Comparison of ENCODE assay signal across 25 mouse cellular contexts in genomic region chr10:80832818-80833217, GRCm38 (mm10). TPM values are rescaled to one million over a fixed set of nuclear protein-coding genes. Genes with fewer than 3 reads are reported as not detected.
DNase-seq lines count a peak whose midpoint lies in the region; ATAC-seq and TF ChIP-seq lines count a peak whose summit lies in the region.
"Had no signal": no experiment of that assay in that cellular context is flagged by ENCODE, and none has a peak within 500 bp of the region (broad histone marks: within the 10 kb centered on the region; RNA-seq: fewer than 3 reads in every experiment).

No protein-coding gene starts in this region.

- peaks cover 80% of the 10 kb centered on the region for H3K4me1 ChIP-seq in hindbrain, embryonic 10.5 days (replicated peaks)
- peaks cover 2% of the 10 kb centered on the region; the same call in 1 of the 2 replicates for H3K4me1 ChIP-seq in hindbrain, postnatal 0 days (ENCODE audit: insufficient read depth, low read length)
- H3K4me1 ChIP-seq in embryonic facial prominence, embryonic 10.5 days, result peaks cover 83% of the 10 kb centered on the region

- peaks cover 10% of the 10 kb centered on the region; the same call in 1 of the 2 replicates for H3K9me3 ChIP-seq in hindbrain, embryonic 10.5 days
- H3K9me3 ChIP-seq in hindbrain, postnatal 0 days (ENCODE audit: low read length), result no peaks in the 10 kb centered on the region
- peaks cover 20% of the 10 kb centered on the region for H3K9me3 ChIP-seq in embryonic facial prominence, embryonic 10.5 days
- H3K9me3 ChIP-seq: embryonic facial prominence, embryonic 15.5 days; forebrain, embryonic 12.5 days had no signal

- H3K36me3 ChIP-seq in hindbrain, embryonic 10.5 days, result peaks cover 29% of the 10 kb centered on the region
- peaks cover 12% of the 10 kb centered on the region for H3K36me3 ChIP-seq in hindbrain, postnatal 0 days (ENCODE audit: insufficient read depth, low read length)
- H3K36me3 ChIP-seq in embryonic facial prominence, embryonic 10.5 days (replicated peaks), result peaks cover 36% of the 10 kb centered on the region

- DNase-seq in hindbrain, embryonic 10.5 days (ENCODE audit: low spot score), result peak; percentile 33
- DNase-seq in hindbrain, postnatal 0 days (ENCODE audit: low spot score), result no peak
- no peak for DNase-seq in embryonic facial prominence, embryonic 10.5 days (ENCODE audit: low spot score)
- peak; percentile 52 for DNase-seq in retina, postnatal 1 day
- no peak for DNase-seq in layer of hippocampus, postnatal 36 days
- DNase-seq: adrenal gland, adult 8-10 months; adrenal gland, postnatal 14 days; adrenal gland, postnatal 36 days; B cell, adult 2 months; cerebellum, adult 11-12 months; cerebellum, adult 2 months; cerebellum, adult 9-10 months; cerebellum, postnatal 10 days had no signal

- peaks cover 51% of the 10 kb centered on the region for H3K27me3 ChIP-seq in hindbrain, embryonic 10.5 days (ENCODE audit: insufficient read depth, poor library complexity, severe bottlenecking)
- H3K27me3 ChIP-seq in hindbrain, postnatal 0 days (ENCODE audit: insufficient read depth, low read length), result no peaks in the 10 kb centered on the region
- H3K27me3 ChIP-seq in embryonic facial prominence, embryonic 10.5 days (replicated peaks; ENCODE audit: low read depth, poor library complexity, severe bottlenecking), result peaks cover 56% of the 10 kb centered on the region
- H3K27me3 ChIP-seq: CH12.LX, Patski had no signal

- H3K9ac ChIP-seq in hindbrain, postnatal 0 days (replicated peaks; ENCODE audit: low read length), result no peak overlapping the region
- H3K9ac ChIP-seq: embryonic facial prominence, embryonic 13.5 days; embryonic facial prominence, embryonic 15.5 days; forebrain, embryonic 12.5 days had no signal

- WGBS in hindbrain, embryonic 10.5 days, result 43% methylated on average over 7 of the region's 7 CpGs
- WGBS in hindbrain, postnatal 0 days, result 37% methylated on average over 7 of the region's 7 CpGs
- 64% methylated on average over 7 of the region's 7 CpGs for WGBS in embryonic facial prominence, embryonic 10.5 days

- ATAC-seq in hindbrain, postnatal 0 days, result no peak
- ATAC-seq: activated CD4-positive, CD25-positive, alpha-beta regulatory T cell, adult 4 months; CD4-positive, CD25-positive, alpha-beta regulatory T cell, adult 4 months; forebrain, embryonic 14.5 days; forebrain, embryonic 16.5 days; Patski had no signal

- no peak overlapping the region; the same call in 1 of the 2 replicates for H3K27ac ChIP-seq in hindbrain, embryonic 10.5 days
- H3K27ac ChIP-seq in hindbrain, postnatal 0 days, result no peak overlapping the region
- H3K27ac ChIP-seq in embryonic facial prominence, embryonic 10.5 days (replicated peaks), result no peak overlapping the region
- H3K27ac ChIP-seq: embryonic facial prominence, embryonic 13.5 days; embryonic facial prominence, embryonic 15.5 days; forebrain, embryonic 12.5 days had no signal

- no peak overlapping the region for H3K4me3 ChIP-seq in hindbrain, embryonic 10.5 days
- no peak overlapping the region for H3K4me3 ChIP-seq in hindbrain, postnatal 0 days (ENCODE audit: low read length)
- 0 out of 2 replicates have a peak overlapping the region, but pooled peaks have one; percentile 8 for H3K4me3 ChIP-seq in embryonic facial prominence, embryonic 10.5 days
- H3K4me3 ChIP-seq: embryonic facial prominence, embryonic 13.5 days; embryonic facial prominence, embryonic 15.5 days; erythroblast, embryonic 14.5 days; forebrain, embryonic 10.5 days; forebrain, embryonic 12.5 days had no signal

- no peak overlapping the region for H3K4me2 ChIP-seq in hindbrain, postnatal 0 days (ENCODE audit: low read depth, low read length)
- H3K4me2 ChIP-seq: embryonic facial prominence, embryonic 13.5 days; embryonic facial prominence, embryonic 15.5 days; forebrain, embryonic 12.5 days had no signal

- no peak for TF ChIP-seq CTCF in hindbrain, postnatal 0 days (IDR thresholded peaks at IDR 0.05; ENCODE audit: low read depth)

RNA-seq across cellular contexts. Expression of gene Oaz1, which starts 6.4 kb away (rescaled TPM):
- polyA plus RNA-seq in hindbrain, embryonic 10.5 days (2016; fragmentation: Nextera tagmentation; extraction: Ambion mirVana), result 2,287 and 2,328 TPM in 2 replicates
- 1,128 and 1,180 TPM in 2 replicates for total RNA-seq in hindbrain, postnatal 0 days (2014; rRNA removed)
- polyA plus RNA-seq in hindbrain, postnatal 0 days (2015; fragmentation: Nextera tagmentation; extraction: Ambion mirVana), result 1,097 and 1,185 TPM in 2 replicates
- 2,205 and 2,316 TPM in 2 replicates for polyA plus RNA-seq in embryonic facial prominence, embryonic 10.5 days (2016; fragmentation: Nextera tagmentation; extraction: Ambion mirVana)
- 100 to 1,000 TPM; 484 to 486 TPM for total RNA-seq in layer of hippocampus, postnatal 36 days (2021)

RNA-seq across cellular contexts. Expression of gene Lingo3, which starts 11.0 kb away (rescaled TPM):
- polyA plus RNA-seq in hindbrain, embryonic 10.5 days (2016; fragmentation: Nextera tagmentation; extraction: Ambion mirVana), result 0.61 and 0.93 TPM in 2 replicates
- total RNA-seq in hindbrain, postnatal 0 days (2014; rRNA removed), result 66.9 and 70.3 TPM in 2 replicates
- polyA plus RNA-seq in hindbrain, postnatal 0 days (2015; fragmentation: Nextera tagmentation; extraction: Ambion mirVana), result 26.6 and 28.0 TPM in 2 replicates
- 1.3 and 1.6 TPM in 2 replicates for polyA plus RNA-seq in embryonic facial prominence, embryonic 10.5 days (2016; fragmentation: Nextera tagmentation; extraction: Ambion mirVana)
- 10 to 100 TPM; 40.1 to 47.7 TPM for total RNA-seq in layer of hippocampus, postnatal 36 days (2021)
- polyA plus RNA-seq: activated CD4-positive, CD25-positive, alpha-beta regulatory T cell, adult 4 months; CD4-positive, CD25-positive, alpha-beta regulatory T cell, adult 4 months; erythroblast, embryonic 14.5 days; G1E had no signal

RNA-seq across cellular contexts. Expression of gene Jsrp1, which starts 19.5 kb away (rescaled TPM):
- polyA plus RNA-seq in hindbrain, embryonic 10.5 days (2016; fragmentation: Nextera tagmentation; extraction: Ambion mirVana), result 0.65 and 0.68 TPM in 2 replicates
- total RNA-seq in hindbrain, postnatal 0 days (2014; rRNA removed), result 0.22 TPM in 1 of 2 replicates, not detected in the other
- polyA plus RNA-seq in hindbrain, postnatal 0 days (2015; fragmentation: Nextera tagmentation; extraction: Ambion mirVana), result 1.4 and 1.6 TPM in 2 replicates
- 0.26 and 0.52 TPM in 2 replicates for polyA plus RNA-seq in embryonic facial prominence, embryonic 10.5 days (2016; fragmentation: Nextera tagmentation; extraction: Ambion mirVana)
- total RNA-seq in layer of hippocampus, postnatal 36 days (2021), result 1 to 10 TPM; 2.3 to 2.5 TPM
- total RNA-seq: G1E had no signal
- polyA plus RNA-seq: activated CD4-positive, CD25-positive, alpha-beta regulatory T cell, adult 4 months; CD4-positive, CD25-positive, alpha-beta regulatory T cell, adult 4 months; erythroblast, embryonic 14.5 days; forebrain, embryonic 16.5 days; Patski had no signal

RNA-seq across cellular contexts. Expression of gene Lsm7, which starts 22.2 kb away (rescaled TPM):
- polyA plus RNA-seq in hindbrain, embryonic 10.5 days (2016; fragmentation: Nextera tagmentation; extraction: Ambion mirVana), result 314 and 327 TPM in 2 replicates
- total RNA-seq in hindbrain, postnatal 0 days (2014; rRNA removed), result 165 and 189 TPM in 2 replicates
- polyA plus RNA-seq in hindbrain, postnatal 0 days (2015; fragmentation: Nextera tagmentation; extraction: Ambion mirVana), result 279 and 295 TPM in 2 replicates
- 364 TPM in 2 replicates for polyA plus RNA-seq in embryonic facial prominence, embryonic 10.5 days (2016; fragmentation: Nextera tagmentation; extraction: Ambion mirVana)
- 10 to 100 TPM; 40.0 to 47.7 TPM for total RNA-seq in layer of hippocampus, postnatal 36 days (2021)

RNA-seq across cellular contexts. Expression of gene Sppl2b, which starts 22.3 kb away (rescaled TPM):
- polyA plus RNA-seq in hindbrain, embryonic 10.5 days (2016; fragmentation: Nextera tagmentation; extraction: Ambion mirVana), result 46.3 and 52.9 TPM in 2 replicates
- 161 and 174 TPM in 2 replicates for total RNA-seq in hindbrain, postnatal 0 days (2014; rRNA removed)
- polyA plus RNA-seq in hindbrain, postnatal 0 days (2015; fragmentation: Nextera tagmentation; extraction: Ambion mirVana), result 76.0 and 76.2 TPM in 2 replicates
- 45.2 and 45.3 TPM in 2 replicates for polyA plus RNA-seq in embryonic facial prominence, embryonic 10.5 days (2016; fragmentation: Nextera tagmentation; extraction: Ambion mirVana)
- 10 to 100 TPM; 56.0 to 67.0 TPM for total RNA-seq in layer of hippocampus, postnatal 36 days (2021)

Comparison
In these comparisons a context has a peak if more than half of its experiments do, and no peak if none do; other contexts are left out.
1. DNase-seq: peak in hindbrain, embryonic 10.5 days (single experiment) and retina, postnatal 1 day (single experiment); none in hindbrain, postnatal 0 days (single experiment), embryonic facial prominence, embryonic 10.5 days (single experiment) and layer of hippocampus, postnatal 36 days (0 of 2).
2. RNA of gene Lingo3, which starts 11.0 kb away (polyA plus RNA-seq): 26.6 to 28.0 TPM in hindbrain, postnatal 0 days; 1.3 to 1.6 TPM in embryonic facial prominence, embryonic 10.5 days and 0.61 to 0.93 TPM in hindbrain, embryonic 10.5 days; every median in the first group is over 10 times any median in the second.